Mouse (Mus musculus) ES-CJ7 (cell line): Measurements from ENCODE around the gene Lrrc71.

ENCODE experiments used
- DNase-seq: peaks from one replicate; pipeline ENCODE4 v3.0.0; 2011; ENCODE audit warnings: low read depth, low spot score

Gene Lrrc71

DNA sequence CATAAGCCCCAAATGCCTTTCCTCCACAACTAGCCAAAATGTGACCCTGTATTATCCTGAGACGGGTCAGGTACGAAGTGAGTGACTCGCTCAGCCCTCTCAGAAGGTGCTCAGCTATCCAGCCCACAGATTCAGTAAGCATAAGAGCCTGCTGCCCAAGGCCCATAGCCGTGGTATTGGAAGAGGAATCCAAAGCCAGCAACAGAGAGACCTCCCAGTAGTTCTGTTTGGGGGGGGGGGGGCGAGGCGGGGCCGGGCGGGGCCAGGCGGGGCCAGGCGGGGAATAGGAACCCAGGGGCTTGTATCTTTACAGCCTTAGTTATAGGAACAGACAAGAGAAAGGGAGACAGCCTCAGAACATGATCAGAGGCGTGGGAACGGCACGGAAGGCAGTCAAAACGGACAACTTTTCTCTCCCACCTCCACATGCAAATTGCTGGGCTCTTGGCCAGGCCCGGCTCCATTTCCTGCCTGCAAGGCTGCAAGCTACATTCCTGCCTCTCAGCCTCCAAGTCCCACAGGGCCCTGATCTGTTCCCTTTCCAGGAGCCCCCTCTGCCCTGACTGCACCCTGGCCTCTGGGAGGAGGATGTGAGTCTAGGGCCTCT, 15.4 kb upstream of the Lrrc71 start:
- no peak for DNase-seq

DNA sequence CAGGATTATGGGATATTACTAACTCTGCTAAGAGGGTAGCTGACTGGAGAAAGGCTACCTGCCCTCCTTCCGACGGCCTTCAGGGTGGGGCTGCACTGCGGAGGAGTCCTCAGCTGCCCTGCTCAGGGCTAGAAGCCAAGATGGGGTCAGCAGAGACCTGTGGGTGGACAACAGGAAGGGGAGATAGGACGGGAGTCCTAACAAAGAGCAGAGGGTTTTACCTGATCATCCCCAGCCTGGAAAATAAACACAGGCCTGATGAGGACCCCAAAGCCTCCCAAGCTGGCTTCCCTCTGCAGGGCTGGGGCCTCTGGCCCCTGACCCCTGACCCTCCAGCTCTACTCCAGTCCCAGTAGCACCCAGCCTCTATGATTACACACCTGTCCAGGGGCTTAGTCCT, 14.8 kb upstream of the Lrrc71 start:
- no peak for DNase-seq

DNA sequence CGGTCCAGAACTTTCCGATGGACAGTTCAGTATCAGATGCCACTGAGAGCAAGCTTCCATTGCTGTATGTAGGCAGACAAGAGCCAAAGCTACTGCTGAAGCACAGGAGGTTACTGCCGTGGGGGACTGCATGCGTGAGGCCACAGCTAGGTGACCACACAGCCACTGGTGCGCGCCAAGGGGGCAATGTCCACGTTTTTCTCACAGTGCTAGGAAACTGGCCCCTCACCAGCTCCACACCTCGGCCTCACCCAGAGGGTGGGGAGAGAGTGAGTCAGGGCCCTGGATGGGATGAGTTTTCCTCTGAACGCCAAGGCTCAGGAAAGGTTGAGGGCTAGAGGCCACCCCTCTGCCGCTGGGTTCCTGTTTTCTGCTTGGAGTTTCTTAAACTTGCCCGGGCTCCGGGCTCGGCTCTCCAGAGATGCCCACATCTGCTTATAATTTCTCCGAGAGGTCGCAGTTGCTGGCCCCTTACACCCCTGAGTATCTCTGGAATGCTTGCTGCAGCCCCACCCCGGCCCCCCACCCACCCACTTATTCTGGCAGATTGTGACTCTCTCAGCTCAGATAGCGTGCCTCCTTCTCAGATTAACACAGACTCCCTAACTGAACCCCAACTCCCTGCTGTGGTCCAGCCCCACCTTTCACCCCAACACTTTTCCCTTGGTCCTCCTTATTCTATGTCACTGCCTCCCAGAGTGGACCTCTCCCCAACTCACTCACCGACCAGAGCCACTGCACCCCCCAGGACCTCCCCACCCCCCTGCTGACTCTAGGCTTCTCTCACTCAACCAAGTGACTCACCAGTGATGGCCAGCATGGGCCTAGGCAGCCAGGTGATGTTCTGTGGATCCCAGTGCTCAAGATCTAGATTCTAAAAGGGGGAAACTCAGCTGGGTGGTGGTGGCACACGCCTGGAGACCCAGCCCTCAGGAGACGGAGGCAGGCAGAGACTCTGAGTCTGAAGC, 13.3 kb upstream of the Lrrc71 start:
- DNase-seq: no peak

DNA sequence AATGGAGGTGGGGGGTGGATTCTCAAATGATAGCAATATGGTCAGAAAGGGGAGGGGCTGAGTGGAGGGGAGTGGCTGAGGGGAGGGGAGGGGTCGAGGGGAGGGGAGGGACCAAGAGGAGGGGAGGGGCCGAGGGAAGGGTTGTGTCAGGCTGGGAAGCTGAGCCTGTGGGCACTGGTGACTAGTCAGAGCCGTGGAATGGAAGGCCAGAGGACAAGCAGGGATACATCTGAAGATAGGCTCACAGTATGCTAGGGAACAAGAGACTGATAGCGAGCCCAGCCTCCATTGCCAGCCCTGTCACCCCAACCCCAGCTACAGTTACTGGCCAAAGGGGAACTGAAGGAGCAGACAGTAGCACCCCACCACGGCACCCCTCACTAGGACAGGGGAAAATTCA, 10.2 kb upstream of the Lrrc71 start:
- DNase-seq: no peak

DNA sequence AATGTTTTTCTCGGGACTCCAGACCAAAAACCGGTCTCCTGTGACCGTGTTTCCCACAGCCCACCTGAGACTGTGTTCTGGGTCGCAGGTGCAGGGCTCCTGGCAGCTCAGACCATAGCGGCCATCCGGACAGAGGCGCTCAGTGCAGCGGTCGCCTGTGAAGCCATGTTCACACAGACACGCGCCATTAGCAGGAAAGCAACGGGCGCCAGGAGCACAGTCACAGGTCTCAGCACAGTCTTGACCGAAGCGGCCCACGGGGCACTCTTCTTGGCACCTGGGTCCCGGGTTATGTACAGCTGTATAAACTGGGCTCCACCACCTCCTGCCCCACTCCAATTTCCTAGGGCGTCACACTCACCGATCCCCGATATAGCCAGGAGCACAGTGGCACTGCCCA, 8.1 kb upstream of the Lrrc71 start:
- DNase-seq: no peak

DNA sequence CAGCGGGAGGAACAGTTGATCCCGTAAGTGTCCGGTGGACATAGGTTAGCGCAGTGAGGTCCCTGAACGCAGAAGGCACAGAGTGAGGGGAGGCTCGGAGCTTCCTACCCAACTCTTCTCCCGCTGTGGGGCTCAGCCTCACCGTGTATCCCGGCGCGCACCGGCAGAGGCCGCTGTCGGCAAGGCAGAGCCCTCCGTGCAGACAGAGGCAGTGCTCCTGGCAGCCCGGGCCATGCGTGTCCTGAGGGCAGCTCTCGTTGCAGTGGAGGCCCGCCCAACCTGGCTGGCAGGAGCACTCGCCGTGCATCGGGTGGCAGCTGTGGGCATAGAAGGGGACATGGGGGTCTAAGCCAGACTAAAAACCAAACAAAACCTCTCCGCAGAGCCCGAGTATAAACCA, 7.5 kb upstream of the Lrrc71 start:
- DNase-seq: peak; percentile 70

DNA sequence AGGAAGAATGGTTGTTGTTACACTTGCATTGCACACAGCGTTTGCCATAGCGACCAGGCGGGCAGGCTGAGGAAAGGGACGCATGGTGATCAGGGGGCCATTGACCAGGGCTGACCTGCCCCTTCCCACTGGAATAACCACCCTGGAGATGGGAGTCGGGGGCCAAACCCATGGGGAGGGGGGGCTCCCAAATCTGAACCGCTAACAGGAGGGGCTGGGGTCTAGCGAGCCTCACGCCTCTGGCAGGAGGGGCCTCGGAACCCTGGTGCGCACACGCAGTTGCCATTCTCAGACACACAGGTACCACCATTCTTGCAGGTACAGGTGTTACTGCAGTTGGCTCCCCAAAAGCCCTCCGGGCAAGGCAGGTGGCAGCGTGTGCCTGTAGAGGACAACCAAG, 5.4 kb upstream of the Lrrc71 start:
- DNase-seq: no peak

DNA sequence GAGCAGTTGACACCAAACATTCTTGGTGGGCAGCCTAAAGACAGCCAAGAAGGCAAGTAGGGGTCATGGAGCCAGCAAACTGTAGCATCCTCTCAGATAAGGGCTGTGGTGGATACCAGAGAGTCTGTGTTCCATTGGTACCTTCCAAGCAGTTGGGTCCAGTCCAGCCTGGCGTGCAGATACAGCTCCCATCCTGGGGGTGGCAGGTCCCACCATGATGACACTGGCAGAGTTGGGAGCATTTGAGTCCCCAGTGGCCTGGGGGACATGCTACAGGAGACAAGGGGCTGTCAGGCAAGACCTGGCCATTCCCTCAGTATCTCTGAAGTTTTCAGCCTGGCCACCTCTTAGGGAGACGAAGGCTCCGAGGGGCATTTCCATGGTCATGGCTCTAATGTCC, 4.1 kb upstream of the Lrrc71 start:
- DNase-seq: no peak

- no peak for DNase-seq
Measured at GRCm38 (mm10) chr3:87749977-87750376, 1.6 kb upstream of the Lrrc71 start.

GRCm38 (mm10) chr3:87749036-87749435, 611 bp upstream of the Lrrc71 start:
- DNase-seq: peak; percentile 89

GRCm38 (mm10) chr3:87745036-87745659, 3.3 kb downstream of the Lrrc71 start:
- DNase-seq: no peak

- DNase-seq: no peak
Measured at GRCm38 (mm10) chr3:87743927-87744326, 4.5 kb downstream of the Lrrc71 start.

GRCm38 (mm10) chr3:87742735-87743134, 5.7 kb downstream of the Lrrc71 start:
- no peak for DNase-seq

GRCm38 (mm10) chr3:87742013-87742412, 6.4 kb downstream of the Lrrc71 start:
- no peak for DNase-seq

- no peak for DNase-seq
Measured at GRCm38 (mm10) chr3:87738906-87739305, 9.5 kb downstream of the Lrrc71 start.

DNA sequence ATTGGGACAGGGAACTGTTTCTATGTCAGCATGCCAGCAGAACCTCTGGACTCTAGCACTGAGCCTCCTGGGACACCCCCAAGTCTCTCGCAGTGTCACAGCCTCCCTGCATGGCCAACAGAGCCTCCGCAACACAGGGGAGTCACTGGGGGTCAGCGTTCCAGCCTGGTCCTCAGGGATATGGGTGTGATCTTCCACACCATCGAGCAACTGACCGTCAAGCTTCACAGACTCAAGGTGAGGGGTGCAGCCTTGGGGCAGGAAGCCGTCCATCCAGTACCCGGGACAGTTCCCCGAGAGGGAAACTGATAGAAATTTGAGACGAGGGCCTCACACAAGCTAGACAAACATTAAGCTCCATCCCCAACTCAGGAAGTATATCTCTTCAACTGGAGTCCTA, 13.1 kb downstream of the Lrrc71 start:
- DNase-seq: no peak

- no peak for DNase-seq
Measured at GRCm38 (mm10) chr3:87733984-87734761, 14.3 kb downstream of the Lrrc71 start.

DNA sequence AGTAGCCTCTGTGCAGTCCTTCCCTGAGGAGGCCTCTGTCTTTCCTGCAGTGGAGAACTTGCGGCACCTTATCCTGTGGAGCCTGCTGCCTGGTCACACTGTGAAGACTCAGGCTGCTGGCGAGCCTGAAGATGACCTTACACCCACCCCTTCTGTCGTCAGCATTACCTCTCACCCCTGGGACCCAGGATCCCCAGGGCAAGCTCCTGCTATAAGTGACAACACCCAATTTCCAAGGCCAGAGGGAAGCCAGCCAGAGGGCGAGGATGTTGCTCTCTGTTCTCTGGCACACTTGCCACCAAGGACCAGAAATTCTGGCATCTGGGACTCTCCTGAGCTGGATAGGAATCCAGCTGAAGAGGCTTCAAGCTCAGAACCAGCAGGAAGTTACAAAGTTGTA, 15.3 kb downstream of the Lrrc71 start:
- no peak for DNase-seq

DNA sequence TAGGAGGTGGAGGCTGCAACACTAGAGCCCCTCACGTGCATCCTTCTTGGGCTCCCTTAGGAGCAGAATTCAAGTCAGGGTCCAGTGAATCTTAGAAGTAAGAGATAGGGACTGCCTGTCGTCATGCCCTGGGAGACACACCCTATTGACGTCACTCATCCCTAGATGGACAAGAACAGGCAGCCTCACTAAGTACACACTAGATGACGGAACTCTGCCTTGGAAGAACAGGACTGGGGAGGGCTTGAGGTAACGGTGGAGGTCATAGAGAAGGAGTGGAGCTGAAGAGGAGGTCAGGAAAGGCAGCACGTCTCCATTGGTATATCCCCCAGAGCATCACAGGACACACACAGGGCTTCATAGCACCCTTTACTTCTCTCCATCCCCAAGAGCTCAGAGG, 19.7 kb downstream of the Lrrc71 start:
- no peak for DNase-seq

- no peak for DNase-seq
Measured at GRCm38 (mm10) chr3:87726191-87726590, 22.2 kb downstream of the Lrrc71 start.

GRCm38 (mm10) chr3:87725396-87726160, 22.8 kb downstream of the Lrrc71 start:
- DNase-seq: no peak
